Mouse (Mus musculus) embryonic facial prominence, embryonic 14.5 days (tissue): ENCODE data around the gene Col6a5. TPM values are rescaled to one million over a fixed set of nuclear protein-coding genes. Genes with fewer than 3 reads are reported as not detected.

Experiments used
- polyA plus RNA-seq: library from polyadenylated mRNA; unstranded; fragments of >200 nt; fragmentation: Nextera tagmentation; extraction: Ambion mirVana; gene quantifications from 2 replicates; pipeline ENCODE4 v1.2.1, GENCODE M21; 2014

The Col6a5 gene
- polyA plus RNA-seq, 1 experiment from 2014 or later, result 0.17 TPM

Other genes starting within 250 kb of the Col6a5 start
- 7.8 and 8.0 TPM in 2 replicates for gene Col6a6, start 132.5 kb downstream of the Col6a5 start, polyA plus RNA-seq
- 0.16 and 0.24 TPM in 2 replicates for gene Col6a4, start 136.1 kb upstream of the Col6a5 start, polyA plus RNA-seq
- 1.9 and 2.1 TPM in 2 replicates for gene Glyctk, start 197.5 kb upstream of the Col6a5 start, polyA plus RNA-seq
- gene Wdr82, start 210.3 kb upstream of the Col6a5 start, polyA plus RNA-seq, result 25.5 and 27.9 TPM in 2 replicates
- gene Ppm1m, start 239.1 kb upstream of the Col6a5 start, polyA plus RNA-seq, result 41.3 and 42.7 TPM in 2 replicates
- gene Twf2, start 242.5 kb upstream of the Col6a5 start, polyA plus RNA-seq, result 65.1 and 65.4 TPM in 2 replicates